In genomic region chr1:66900946-66901345, GRCm38 (mm10) we compare ENCODE assay signal across 16 mouse cellular contexts. TPM values are rescaled to one million over a fixed set of nuclear protein-coding genes. Genes with fewer than 3 reads are reported as not detected.
A peak's percentile ranks its signal among the peaks of the same experiment; 100 is the strongest.
DNase-seq lines count a peak whose midpoint lies in the region; ATAC-seq and TF ChIP-seq lines count a peak whose summit lies in the region.
"Had no signal": no experiment of that assay in that cellular context is flagged by ENCODE, and none has a peak within 500 bp of the region (broad histone marks: within the 10 kb centered on the region; RNA-seq: fewer than 3 reads in every experiment).

No protein-coding gene starts in this region.

- intact Hi-C loops in left cerebral cortex, adult 2 months (cut with DNase I), result no loop called here

- no peaks in the 10 kb centered on the region for H3K36me3 ChIP-seq in liver, embryonic 16.5 days (ENCODE audit: control insufficient read depth, insufficient read depth)
- H3K36me3 ChIP-seq: forebrain, embryonic 15.5 days; G1E; midbrain, embryonic 13.5 days had no signal

- peak; percentile 77 for ATAC-seq in granulocyte monocyte progenitor cell, adult 5-6 weeks (replicated peaks; ENCODE audit: poor library complexity, severe bottlenecking)
- ATAC-seq in liver, embryonic 16.5 days (ENCODE audit: low read depth), result peak; percentile 87
- ATAC-seq in megakaryocyte, adult 5-6 weeks (ENCODE audit: poor library complexity, severe bottlenecking), result peak; percentile 63
- ATAC-seq: forebrain, embryonic 15.5 days; midbrain, embryonic 13.5 days had no signal

- no peaks in the 10 kb centered on the region for H3K9me3 ChIP-seq in liver, embryonic 16.5 days (replicated peaks; ENCODE audit: control insufficient read depth, low read length)
- H3K9me3 ChIP-seq: forebrain, embryonic 15.5 days; G1E; midbrain, embryonic 13.5 days had no signal

- no peak for TF ChIP-seq CTCF in left cerebral cortex, adult 2 months (IDR thresholded peaks at IDR 0.05)

- WGBS in liver, embryonic 16.5 days (ENCODE audit: insufficient replicate concordance), result 66% methylated on average over 4 of the region's 4 CpGs

- no peak overlapping the region for H3K4me3 ChIP-seq in liver, embryonic 16.5 days (ENCODE audit: low read depth, low read length)
- H3K4me3 ChIP-seq in left cerebral cortex, adult 2 months, result no peak overlapping the region
- H3K4me3 ChIP-seq: forebrain, embryonic 15.5 days; layer of hippocampus, adult 2 months; midbrain, embryonic 13.5 days had no signal

- H3K4me1 ChIP-seq in liver, embryonic 16.5 days (ENCODE audit: control insufficient read depth, low read depth, low read length), result no peaks in the 10 kb centered on the region; the same call in 1 of the 2 replicates

- no peaks in the 10 kb centered on the region for H3K27me3 ChIP-seq in liver, embryonic 16.5 days (ENCODE audit: control insufficient read depth, insufficient read depth, low read depth, low read length)
- H3K27me3 ChIP-seq: forebrain, embryonic 15.5 days; midbrain, embryonic 13.5 days had no signal

- H3K4me2 ChIP-seq in liver, embryonic 16.5 days (ENCODE audit: low read depth, low read length), result 0 out of 2 replicates have a peak overlapping the region, but pooled peaks have one; percentile 8
- H3K4me2 ChIP-seq: forebrain, embryonic 15.5 days; midbrain, embryonic 13.5 days had no signal

- no peak overlapping the region for H3K9ac ChIP-seq in liver, embryonic 16.5 days (ENCODE audit: low read depth, low read length)
- H3K9ac ChIP-seq: forebrain, embryonic 15.5 days; midbrain, embryonic 13.5 days had no signal

- DNase-seq in fat pad, adult 2 months (ENCODE audit: extremely low read depth, low read depth, low spot score), result peak; percentile 18
- no peak for DNase-seq in left cerebral cortex, adult 2 months (ENCODE audit: extremely low spot score in 1 of 2, low spot score in 2 of 2)
- no peak for DNase-seq in right cerebral cortex, postnatal 36 days (ENCODE audit: low spot score in 2 of 2)
- no peak for DNase-seq in heart, postnatal 4 days
- DNase-seq: adrenal gland, postnatal 25 days; cerebellum, adult 9-11 months; embryo, embryonic 11 days; right cerebral cortex, postnatal 14 days had no signal

- no peak overlapping the region for H3K27ac ChIP-seq in liver, embryonic 16.5 days (ENCODE audit: low read length)
- no peak overlapping the region for H3K27ac ChIP-seq in left cerebral cortex, adult 2 months
- H3K27ac ChIP-seq: forebrain, embryonic 15.5 days; layer of hippocampus, adult 2 months; midbrain, embryonic 13.5 days had no signal

RNA-seq across cellular contexts. Expression of gene Acadl, which starts 37.9 kb away (rescaled TPM):
- total RNA-seq in granulocyte monocyte progenitor cell, adult 5-6 weeks (2014; fragmentation: Nextera tagmentation), result 55.5 and 62.8 TPM in 2 replicates
- total RNA-seq in granulocyte monocyte progenitor cell, adult 5-6 weeks (2017), result 50.5 and 52.5 TPM in 2 replicates
- 175 and 181 TPM in 2 replicates for polyA plus RNA-seq in liver, embryonic 16.5 days (2015; fragmentation: Nextera tagmentation; extraction: Ambion mirVana)
- total RNA-seq in megakaryocyte, adult 5-6 weeks (2015), result 75.7 and 87.7 TPM in 2 replicates
- 54.4 and 62.6 TPM in 2 replicates for total RNA-seq in megakaryocyte, adult 5-6 weeks (2017)
- total RNA-seq in left cerebral cortex, adult 2 months (2021), result 10 to 100 TPM; 28.8 to 32.4 TPM
- 1,000 to 10,000 TPM; 1,242 to 1,246 TPM for total RNA-seq in heart, postnatal 4 days (2021)

RNA-seq across cellular contexts. Expression of gene Myl1, which starts 44.3 kb away (rescaled TPM):
- not detected in 2 replicates for total RNA-seq in granulocyte monocyte progenitor cell, adult 5-6 weeks (2014; fragmentation: Nextera tagmentation)
- total RNA-seq in granulocyte monocyte progenitor cell, adult 5-6 weeks (2017), result not detected in 2 replicates
- polyA plus RNA-seq in liver, embryonic 16.5 days (2015; fragmentation: Nextera tagmentation; extraction: Ambion mirVana), result 37.0 and 86.2 TPM in 2 replicates
- not detected in 2 replicates for total RNA-seq in megakaryocyte, adult 5-6 weeks (2015)
- total RNA-seq in megakaryocyte, adult 5-6 weeks (2017), result not detected in 2 replicates
- under 1 TPM; 0.47 to 0.95 TPM for total RNA-seq in left cerebral cortex, adult 2 months (2021)
- total RNA-seq in heart, postnatal 4 days (2021), result 10 to 100 TPM; 35.0 to 75.2 TPM
- total RNA-seq: hematopoietic stem cell, adult 5-6 weeks had no signal
- polyA plus RNA-seq: G1E; midbrain, embryonic 13.5 days had no signal

Comparison
In these comparisons a context has a peak if more than half of its experiments do, and no peak if none do; other contexts are left out.
1. RNA of gene Acadl, which starts 37.9 kb away (total RNA-seq): 1,242 to 1,246 TPM in heart, postnatal 4 days; 54.4 to 87.7 TPM in megakaryocyte, adult 5-6 weeks, 50.5 to 62.8 TPM in granulocyte monocyte progenitor cell, adult 5-6 weeks and 28.8 to 32.4 TPM in left cerebral cortex, adult 2 months; every median in the first group is over 10 times any median in the second.
2. RNA of gene Myl1, which starts 44.3 kb away (total RNA-seq): 35.0 to 75.2 TPM in heart, postnatal 4 days; 0.47 to 0.95 TPM in left cerebral cortex, adult 2 months, not detected in granulocyte monocyte progenitor cell, adult 5-6 weeks and not detected in megakaryocyte, adult 5-6 weeks; every median in the first group is over 10 times any median in the second.
3. Peak in every context shown above with its lines, with median percentiles within 50 percentile points of each other: ATAC-seq.